Mouse (Mus musculus) spleen, adult 2 months (tissue): ENCODE measurements at regions not wholly inside any gene's neighbourhood (a gene's known extent, or its start where the extent isn't known, plus 50 kb on each side); places are given as distances from the start of the nearest gene placed in this dataset.
"Not testable (repeated sequence)": the region's sequence is repeated elsewhere in the genome, so short reads cannot be mapped to it uniquely, and the experiment has no call there.

Experiments
- DNase-seq, 2 experiments: peaks; one replicate each; pipeline versions ENCODE4 v3.0.0 to v3.0.0-alpha.2; 2012 to 2021; ENCODE audit warnings: low spot score in 2 of 2, low read depth in 1 of 2
- H3K27ac ChIP-seq: fragments of 200-500 bp; 2 replicates; pipeline ENCODE4 v1.5.1; 2012; ENCODE audit warnings: low read length, inconsistent platforms; ENCODE audit not compliant: insufficient read depth
- H3K27me3 ChIP-seq: fragments of 200-500 bp; 2 replicates; pipeline ENCODE4 v1.6.1; 2012; ENCODE audit warnings: mild to moderate bottlenecking, moderate library complexity, low read length, inconsistent platforms; ENCODE audit not compliant: control insufficient read depth, insufficient read depth
- H3K36me3 ChIP-seq: fragments of 200-500 bp; 2 replicates; pipeline ENCODE4 v1.6.1; 2012; ENCODE audit warnings: mild to moderate bottlenecking, low read length, inconsistent platforms; ENCODE audit not compliant: control insufficient read depth, insufficient read depth
- H3K4me1 ChIP-seq: fragments of 200-500 bp; 2 replicates; pipeline ENCODE4 v1.6.1; 2011; ENCODE audit warnings: inconsistent platforms; ENCODE audit not compliant: control insufficient read depth, insufficient read depth, insufficient read length
- H3K4me3 ChIP-seq: fragments of 200-500 bp; 2 replicates; pipeline ENCODE4 v1.5.1; 2011; ENCODE audit warnings: mild to moderate bottlenecking, inconsistent platforms; ENCODE audit not compliant: insufficient read depth, insufficient read length; ENCODE audit errors: extremely low read depth
- CTCF ChIP-seq: fragments of 200-500 bp; IDR thresholded peaks from 2 replicates; pipeline ENCODE4 v1.5.1; 2011; ENCODE audit warnings: mild to moderate bottlenecking, inconsistent platforms; ENCODE audit not compliant: insufficient read depth, insufficient read length, insufficient replicate concordance; ENCODE audit errors: extremely low read depth
- POLR2A ChIP-seq: fragments of 200-500 bp; IDR thresholded peaks from 2 replicates; pipeline ENCODE4 v1.6.1; 2011; ENCODE audit warnings: low read depth, low read length, inconsistent platforms
- WGBS: fragments of 180-500 bp; shearing (Covaris S2); methylation state at CpG from one replicate; pipeline ENCODE4 v1.1.7; 2018; 5-methylcytosine and 5-hydroxymethylcytosine counted together

- H3K4me3 ChIP-seq, H3K27ac ChIP-seq, H3K4me1 ChIP-seq, DNase-seq, H3K27me3 ChIP-seq, H3K36me3 ChIP-seq: not testable (repeated sequence)
- 86% methylated on average over 8 of the region's 8 CpGs for WGBS
Observed at GRCm38 (mm10) chr17:13469867-13470380, 115.6 kb downstream of the Tcp10c start.

DNA sequence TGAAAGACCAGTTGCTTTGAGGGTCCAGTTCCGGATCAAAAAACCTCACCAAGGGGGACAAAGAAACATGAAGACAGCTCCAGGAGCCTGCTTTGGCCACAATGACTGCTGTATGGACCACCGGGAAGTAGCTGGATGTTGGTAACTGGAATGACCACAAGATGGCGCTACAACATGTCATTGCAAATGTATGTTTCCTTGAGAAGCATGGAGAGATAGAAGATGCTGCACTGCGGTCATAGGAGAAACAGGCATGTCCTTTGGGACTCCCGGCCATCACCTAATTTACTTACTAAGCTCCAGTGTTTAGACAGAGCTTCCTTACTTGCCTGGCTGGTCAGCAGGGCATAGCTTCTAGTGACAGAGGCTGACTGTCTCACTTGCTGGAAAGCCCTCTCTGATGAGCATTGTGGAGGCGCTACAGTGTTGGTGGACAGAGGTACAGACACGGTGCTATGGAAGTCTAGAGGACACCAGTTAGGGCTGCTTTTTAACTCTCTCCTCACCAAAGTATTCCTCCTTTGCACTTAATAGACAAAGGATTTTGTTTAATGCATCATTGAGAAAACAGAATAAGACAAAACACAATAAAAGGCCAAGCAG lies 118.2 kb downstream of the Tcp10c start:
- no peaks in the 10 kb centered on the region for H3K4me1 ChIP-seq
- TF ChIP-seq CTCF = peak; percentile 17; the same call in 1 of the 2 replicates
- TF ChIP-seq POLR2A = no peak
- H3K27me3 ChIP-seq = no peaks in the 10 kb centered on the region
- peak; percentile 8 to 27 for DNase-seq
- H3K36me3 ChIP-seq = no peaks in the 10 kb centered on the region
- 21% methylated on average over 7 of the region's 7 CpGs for WGBS
- no peak overlapping the region for H3K4me3 ChIP-seq
- H3K27ac ChIP-seq = no peak overlapping the region

GRCm38 (mm10) chr17:13474310-13475094 lies 120.1 kb downstream of the Tcp10c start:
- DNase-seq = no peak
- no peaks in the 10 kb centered on the region for H3K4me1 ChIP-seq
- H3K27ac ChIP-seq = no peak overlapping the region
- TF ChIP-seq POLR2A (no peak), CTCF (no peak)
- no peaks in the 10 kb centered on the region for H3K36me3 ChIP-seq
- H3K27me3 ChIP-seq = no peaks in the 10 kb centered on the region
- H3K4me3 ChIP-seq = no peak overlapping the region
- 68% methylated on average over 14 of the region's 14 CpGs for WGBS

GRCm38 (mm10) chr17:13478866-13479571 lies 124.6 kb downstream of the Tcp10c start:
- WGBS = 61% methylated on average over 5 of the region's 5 CpGs
- no peak for DNase-seq
- H3K36me3 ChIP-seq = no peaks in the 10 kb centered on the region
- H3K27me3 ChIP-seq = no peaks in the 10 kb centered on the region
- no peak overlapping the region for H3K4me3 ChIP-seq
- no peak overlapping the region for H3K27ac ChIP-seq
- TF ChIP-seq CTCF (no peak), POLR2A (no peak)
- no peaks in the 10 kb centered on the region for H3K4me1 ChIP-seq

GRCm38 (mm10) chr17:13479572-13480063 lies 125.2 kb downstream of the Tcp10c start:
- Histone ChIP-seq H3K27ac (no peak overlapping the region), H3K36me3 (no peaks in the 10 kb centered on the region), H3K4me1 (no peaks in the 10 kb centered on the region), H3K4me3 (no peak overlapping the region), H3K27me3 (no peaks in the 10 kb centered on the region)
- 30% methylated on average over 12 of the region's 12 CpGs for WGBS
- DNase-seq = no peak
- no peak for TF ChIP-seq POLR2A
- TF ChIP-seq CTCF = no peak

DNA sequence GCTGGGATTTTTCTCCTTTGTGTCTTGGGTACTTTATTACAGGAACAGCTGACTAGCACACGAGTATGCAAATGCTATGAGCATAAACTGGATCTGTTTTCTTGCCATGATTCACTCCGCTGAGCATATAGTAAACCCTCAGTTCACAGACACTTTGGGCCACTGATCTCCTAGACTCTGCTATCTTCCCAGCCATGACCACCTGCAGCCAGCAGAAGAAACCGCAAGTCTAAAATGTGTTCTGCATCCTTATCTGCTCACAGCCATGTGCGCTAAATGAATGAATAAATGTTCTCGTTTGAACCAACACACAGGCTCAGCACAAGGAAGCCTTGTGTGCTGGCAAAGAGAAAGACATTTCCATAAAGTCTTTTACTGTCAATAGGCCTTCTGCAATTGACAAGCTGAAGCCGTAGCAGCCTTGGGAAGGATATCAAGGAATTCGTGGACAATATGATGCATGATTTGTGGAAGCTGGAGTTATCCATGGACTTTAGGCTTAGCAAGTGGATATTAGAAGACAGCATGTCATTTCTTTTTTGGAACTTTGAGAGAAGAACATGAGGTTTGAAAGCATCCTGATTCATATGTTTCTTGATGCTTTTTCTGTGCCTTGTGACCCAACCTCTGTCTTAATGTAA lies 127.2 kb downstream of the Tcp10c start:
- no peak for TF ChIP-seq POLR2A
- TF ChIP-seq CTCF = no peak
- Histone ChIP-seq H3K27me3 (no peaks in the 10 kb centered on the region), H3K27ac (no peak overlapping the region), H3K36me3 (no peaks in the 10 kb centered on the region), H3K4me3 (no peak overlapping the region), H3K4me1 (no peaks in the 10 kb centered on the region)
- no peak for DNase-seq
- 69% methylated on average over 7 of the region's 7 CpGs for WGBS
